ENCODE assay signal across 27 mouse cellular contexts in genomic region chr2:129598094-129598493, GRCm38 (mm10). TPM values are rescaled to one million over a fixed set of nuclear protein-coding genes. Genes with fewer than 3 reads are reported as not detected.
DNase-seq lines count a peak whose midpoint lies in the region; ATAC-seq and TF ChIP-seq lines count a peak whose summit lies in the region.
"Had no signal": no experiment of that assay in that cellular context is flagged by ENCODE, and none has a peak within 500 bp of the region (broad histone marks: within the 10 kb centered on the region; RNA-seq: fewer than 3 reads in every experiment).

No protein-coding gene starts in this region.

- H3K9me3 ChIP-seq in midbrain, postnatal 0 days (ENCODE audit: low read length) = no peaks in the 10 kb centered on the region
- no peaks in the 10 kb centered on the region for H3K9me3 ChIP-seq in midbrain, embryonic 16.5 days (replicated peaks; ENCODE audit: control insufficient read depth, low read length, poor library complexity, severe bottlenecking)
- H3K9me3 ChIP-seq: limb, embryonic 15.5 days; liver, embryonic 13.5 days; midbrain, embryonic 13.5 days; stomach, embryonic 15.5 days had no signal

- DNase-seq in cerebellum, adult 11-12 months = peak; percentile 43
- DNase-seq in gastrocnemius, adult 2 months = no peak
- no peak for DNase-seq in gastrocnemius, adult 18-20 months (ENCODE audit: low spot score)
- DNase-seq in layer of hippocampus, adult 2 months (ENCODE audit: low spot score in 2 of 2) = no peak
- DNase-seq in layer of hippocampus, adult 11-12 months (ENCODE audit: low spot score) = no peak
- no peak for DNase-seq in midbrain, postnatal 0 days (ENCODE audit: low spot score)
- DNase-seq: adrenal gland, adult 2 months; adrenal gland, postnatal 36 days; cerebellum, adult 11 months; gastrocnemius, postnatal 25 days; heart, adult 2 months; kidney, adult 9 months; kidney, postnatal 10 days; liver, embryonic 13.5 days; lung, adult 18-20 months; lung, postnatal 10 days; right cerebral cortex, postnatal 25 days had no signal

- TF ChIP-seq CTCF in gastrocnemius, adult 2 months (IDR thresholded peaks at IDR 0.05) = no peak
- TF ChIP-seq CTCF in layer of hippocampus, adult 2 months (conservative IDR thresholded peaks at IDR 0.05) = no peak
- TF ChIP-seq CTCF in midbrain, postnatal 0 days (IDR thresholded peaks at IDR 0.05) = peak; percentile 19; the same call in 1 of the 2 replicates

- no peak for ATAC-seq in cerebellum, adult (ENCODE audit: insufficient number of reproducible peaks, low FRiP score, low TSS enrichment)
- ATAC-seq in midbrain, postnatal 0 days (ENCODE audit: low FRiP score) = no peak
- no peak for ATAC-seq in midbrain, embryonic 16.5 days
- ATAC-seq: activated CD4-positive, CD25-positive, alpha-beta regulatory T cell, adult 4 months; intestine, postnatal 0 days; midbrain, embryonic 13.5 days had no signal

- H3K27ac ChIP-seq in gastrocnemius, adult 2 months = peak overlapping the region; percentile 5; the same call in 1 of the 2 replicates
- peak overlapping the region; percentile 99 for H3K27ac ChIP-seq in layer of hippocampus, adult 2 months
- no peak overlapping the region for H3K27ac ChIP-seq in midbrain, postnatal 0 days (ENCODE audit: low read depth, low read length)
- no peak overlapping the region for H3K27ac ChIP-seq in midbrain, embryonic 16.5 days (ENCODE audit: low read length)
- H3K27ac ChIP-seq: heart, adult 2 months; hindbrain, embryonic 14.5 days; limb, embryonic 15.5 days; liver, embryonic 13.5 days; midbrain, embryonic 13.5 days; stomach, embryonic 15.5 days had no signal

- H3K4me3 ChIP-seq in gastrocnemius, adult 2 months = no peak overlapping the region
- H3K4me3 ChIP-seq in layer of hippocampus, adult 2 months = peak overlapping the region; percentile 30; the same call in 1 of the 2 replicates
- no peak overlapping the region for H3K4me3 ChIP-seq in midbrain, postnatal 0 days (ENCODE audit: low read depth, low read length)
- no peak overlapping the region for H3K4me3 ChIP-seq in midbrain, embryonic 16.5 days (ENCODE audit: low read depth, low read length)
- H3K4me3 ChIP-seq: erythroblast, embryonic 14.5 days; heart, adult 2 months; limb, embryonic 15.5 days; liver, embryonic 13.5 days; midbrain, embryonic 13.5 days; stomach, embryonic 15.5 days had no signal

- H3K4me1 ChIP-seq in midbrain, postnatal 0 days (ENCODE audit: insufficient read depth, low read length) = peaks cover 23% of the 10 kb centered on the region
- H3K4me1 ChIP-seq in midbrain, embryonic 16.5 days (ENCODE audit: control insufficient read depth, insufficient read depth, low read length) = peaks cover 30% of the 10 kb centered on the region

- H3K27me3 ChIP-seq in midbrain, postnatal 0 days (ENCODE audit: insufficient read depth, low read length) = no peaks in the 10 kb centered on the region
- H3K27me3 ChIP-seq in midbrain, embryonic 16.5 days (ENCODE audit: control insufficient read depth, insufficient read depth, low read depth, low read length) = no peaks in the 10 kb centered on the region
- H3K27me3 ChIP-seq: CH12.LX; limb, embryonic 15.5 days; midbrain, embryonic 13.5 days; stomach, embryonic 15.5 days had no signal

- H3K4me2 ChIP-seq in midbrain, postnatal 0 days (ENCODE audit: low read depth, low read length, poor library complexity, severe bottlenecking) = no peak overlapping the region
- H3K4me2 ChIP-seq in midbrain, embryonic 16.5 days (ENCODE audit: low read length) = no peak overlapping the region
- H3K4me2 ChIP-seq: hindbrain, embryonic 14.5 days; limb, embryonic 15.5 days; liver, embryonic 13.5 days; midbrain, embryonic 13.5 days; stomach, embryonic 15.5 days had no signal

- H3K9ac ChIP-seq in midbrain, postnatal 0 days (replicated peaks; ENCODE audit: low read length, poor library complexity, severe bottlenecking) = no peak overlapping the region
- H3K9ac ChIP-seq in midbrain, embryonic 16.5 days (ENCODE audit: low read depth, low read length) = no peak overlapping the region
- H3K9ac ChIP-seq: hindbrain, embryonic 14.5 days; limb, embryonic 15.5 days; liver, embryonic 13.5 days; midbrain, embryonic 13.5 days; stomach, embryonic 15.5 days had no signal

- WGBS in midbrain, postnatal 0 days = 64% methylated on average over 9 of the region's 9 CpGs
- WGBS in midbrain, embryonic 16.5 days = 65% methylated on average over 9 of the region's 9 CpGs

- intact Hi-C loops in gastrocnemius, adult 2 months (cut with DNase I) = no loop called here

- no peaks in the 10 kb centered on the region for H3K36me3 ChIP-seq in midbrain, postnatal 0 days (ENCODE audit: insufficient read depth, low read length)
- no peaks in the 10 kb centered on the region for H3K36me3 ChIP-seq in midbrain, embryonic 16.5 days (ENCODE audit: control insufficient read depth, insufficient read depth, low read length)
- H3K36me3 ChIP-seq: limb, embryonic 15.5 days; liver, embryonic 13.5 days; midbrain, embryonic 13.5 days; stomach, embryonic 15.5 days had no signal

RNA-seq across cellular contexts. Expression of gene Sirpa, which starts 5.5 kb away (rescaled TPM):
- 1 to 10 TPM; 5.0 to 7.4 TPM for total RNA-seq in gastrocnemius, adult 2 months (2021)
- total RNA-seq in gastrocnemius, adult 18-20 months (2021) = 1 to 10 TPM; 4.7 to 9.2 TPM
- 100 to 1,000 TPM; 279 to 289 TPM for total RNA-seq in layer of hippocampus, adult 2 months (2021)
- total RNA-seq in midbrain, postnatal 0 days (2014; rRNA removed) = 109 and 126 TPM in 2 replicates
- 52.2 and 55.7 TPM in 2 replicates for polyA plus RNA-seq in midbrain, postnatal 0 days (2015; fragmentation: Nextera tagmentation; extraction: Ambion mirVana)
- polyA plus RNA-seq in midbrain, embryonic 16.5 days (2015; fragmentation: Nextera tagmentation; extraction: Ambion mirVana) = 41.3 and 45.9 TPM in 2 replicates

Comparison
In these comparisons a context has a peak if more than half of its experiments do, and no peak if none do; other contexts are left out.
1. H3K27ac ChIP-seq: peak in gastrocnemius, adult 2 months (single experiment) and layer of hippocampus, adult 2 months (single experiment); none in midbrain, postnatal 0 days (single experiment) and midbrain, embryonic 16.5 days (single experiment).
2. RNA of gene Sirpa, which starts 5.5 kb away (total RNA-seq): 279 to 289 TPM in layer of hippocampus, adult 2 months and 109 to 126 TPM in midbrain, postnatal 0 days; 4.7 to 9.2 TPM in gastrocnemius, adult 18-20 months and 5.0 to 7.4 TPM in gastrocnemius, adult 2 months; every median in the first group is over 10 times any median in the second.